Mouse (Mus musculus) B cell, adult (primary cell): ENCODE measurements around the gene Smpdl3b. TPM values are rescaled to one million over a fixed set of nuclear protein-coding genes. Genes with fewer than 3 reads are reported as not detected.

Experiments
- total RNA-seq: library from RNA; stranded (reverse); gene quantifications from 4 replicates; pipeline ENCODE4 v1.2.4, GENCODE M21; 2023; ENCODE audit not compliant: inconsistent age

Gene Smpdl3b
- total RNA-seq, result not detected in 4 replicates

GRCm38 (mm10) chr4:132756974-132757373, at the start of gene Smpdl3b:
TSS of gene Smpdl3b (minus strand) at chr4:132757252.

GRCm38 (mm10) chr4:132796196-132796886, 39.3 kb upstream of the Smpdl3b start, which contains the start of gene Themis2:
TSS of gene Themis2 (minus strand) at chr4:132796387.

GRCm38 (mm10) chr4:132767914-132768876, 11.1 kb upstream of the Smpdl3b start, which contains the start of gene Rpa2:
TSS of gene Rpa2 (plus strand) at chr4:132768332.

GRCm38 (mm10) chr4:132732148-132732684, 24.8 kb downstream of the Smpdl3b start, which contains the start of gene Xkr8:
TSS of gene Xkr8 (minus strand) at chr4:132732546.

Other genes with a start within 250 kb of the Smpdl3b start
- 11.8 to 14.7 TPM (median 13.5 TPM) in 4 replicates for gene Sesn2, start 246.8 kb downstream of the Smpdl3b start, total RNA-seq
- 49.7 to 66.6 TPM (median 61.8 TPM) in 4 replicates for gene Atpif1, start 223.6 kb downstream of the Smpdl3b start, total RNA-seq
- gene Dnajc8, start 221.7 kb downstream of the Smpdl3b start, total RNA-seq, result 95.0 to 109 TPM (median 108 TPM) in 4 replicates
- 1.00 to 1.3 TPM (median 1.2 TPM) in 4 replicates for gene Ptafr, start 193.2 kb downstream of the Smpdl3b start, total RNA-seq
- 38.9 to 43.7 TPM (median 41.4 TPM) in 4 replicates for gene Eya3, start 118.3 kb downstream of the Smpdl3b start, total RNA-seq
- 1.0 to 1.8 TPM (median 1.4 TPM) in 4 replicates for gene Xkr8, start 24.7 kb downstream of the Smpdl3b start, total RNA-seq
- gene Rpa2, start 11.1 kb upstream of the Smpdl3b start, total RNA-seq, result 44.5 to 47.5 TPM (median 45.6 TPM) in 4 replicates
- 128 to 135 TPM (median 131 TPM) in 4 replicates for gene Themis2, start 39.1 kb upstream of the Smpdl3b start, total RNA-seq
- gene Ppp1r8, start 85.9 kb upstream of the Smpdl3b start, total RNA-seq, result 40.3 to 46.8 TPM (median 43.3 TPM) in 4 replicates
- 18.6 to 23.1 TPM (median 20.2 TPM) in 4 replicates for gene Stx12, start 127.3 kb upstream of the Smpdl3b start, total RNA-seq
- gene Fam76a, start 165.3 kb upstream of the Smpdl3b start, total RNA-seq, result 39.7 to 54.8 TPM (median 45.5 TPM) in 4 replicates
- gene Fgr, start 216.8 kb upstream of the Smpdl3b start, total RNA-seq, result 29.1 to 35.3 TPM (median 33.7 TPM) in 4 replicates